Mouse (Mus musculus) midbrain, embryonic 12.5 days (tissue): ENCODE results near the gene Pitpnm2. TPM values are rescaled to one million over a fixed set of nuclear protein-coding genes. Genes with fewer than 3 reads are reported as not detected.

Experiments used
- ATAC-seq: fragments of 200-750 bp; cut with Nextera tagmentation; 2 replicates; pipeline ENCODE4 v1.8.0; 2017; ENCODE audit warnings: low read depth, moderate TSS enrichment, moderate library complexity; ENCODE audit not compliant: low FRiP score
- H3K27ac ChIP-seq: fragments of 300-500 bp; sonication (generic); replicated peaks from 2 replicates; pipeline ENCODE4 v1.5.1; 2016; ENCODE audit warnings: mild to moderate bottlenecking
- H3K27me3 ChIP-seq: fragments of 300-500 bp; sonication (generic); 2 replicates; pipeline ENCODE4 v1.6.1; 2016; ENCODE audit warnings: mild to moderate bottlenecking
- H3K36me3 ChIP-seq: fragments of 300-500 bp; sonication (generic); 2 replicates; pipeline ENCODE4 v1.6.1; 2016
- H3K4me1 ChIP-seq: fragments of 300-500 bp; sonication (generic); 2 replicates; pipeline ENCODE4 v1.6.1; 2016
- H3K4me2 ChIP-seq: fragments of 300-500 bp; sonication (generic); replicated peaks from 2 replicates; pipeline ENCODE4 v1.6.1; 2016; ENCODE audit warnings: mild to moderate bottlenecking, moderate library complexity
- H3K4me3 ChIP-seq: fragments of 300-500 bp; sonication (generic); 2 replicates; pipeline ENCODE4 v1.5.1; 2016; ENCODE audit warnings: mild to moderate bottlenecking
- H3K9ac ChIP-seq: fragments of 300-500 bp; sonication (generic); replicated peaks from 2 replicates; pipeline ENCODE4 v1.6.1; 2016; ENCODE audit warnings: mild to moderate bottlenecking, moderate library complexity
- H3K9me3 ChIP-seq: fragments of 300-500 bp; sonication (generic); 2 replicates; pipeline ENCODE4 v1.6.1; 2016; ENCODE audit warnings: mild to moderate bottlenecking
- WGBS: fragments of 180-500 bp; shearing (Covaris S2); methylation state at CpG from one replicate; pipeline ENCODE4 v1.1.7; 2016; 5-methylcytosine and 5-hydroxymethylcytosine counted together
- polyA plus RNA-seq: library from polyadenylated mRNA; unstranded; fragments of >200 nt; fragmentation: Nextera tagmentation; extraction: Ambion mirVana; gene quantifications from 2 replicates; pipeline ENCODE4 v1.2.1, GENCODE M21; 2016

Pitpnm2 gene
- polyA plus RNA-seq, 1 experiment from 2014 or later: 7.2 TPM

GRCm38 (mm10) chr5:124244449-124244848 lies 5.1 kb downstream of the Pitpnm2 start:
- WGBS: 98% methylated on average over 8 of the region's 8 CpGs

GRCm38 (mm10) chr5:124243236-124243901 lies 6.2 kb downstream of the Pitpnm2 start:
- peaks cover 38% of the 10 kb centered on the region for H3K4me1 ChIP-seq
- H3K27me3 ChIP-seq: peaks cover 8% of the 10 kb centered on the region
- no peak overlapping the region for H3K9ac ChIP-seq
- WGBS: 88% methylated on average over 9 of the region's 9 CpGs
- no peak overlapping the region for H3K27ac ChIP-seq
- ATAC-seq: no peak
- no peaks in the 10 kb centered on the region for H3K36me3 ChIP-seq
- no peak overlapping the region for H3K4me3 ChIP-seq
- no peak overlapping the region for H3K4me2 ChIP-seq
- H3K9me3 ChIP-seq: no peaks in the 10 kb centered on the region

More at GRCm38 (mm10) chr5:124244449-124244848, 5.1 kb downstream of the Pitpnm2 start:
- Histone ChIP-seq H3K36me3 (no peaks in the 10 kb centered on the region), H3K4me1 (peaks cover 44% of the 10 kb centered on the region), H3K9ac (no peak overlapping the region), H3K9me3 (no peaks in the 10 kb centered on the region), H3K4me2 (no peak overlapping the region), H3K27ac (no peak overlapping the region), H3K27me3 (peaks cover 15% of the 10 kb centered on the region), H3K4me3 (no peak overlapping the region)
- no peak for ATAC-seq

GRCm38 (mm10) chr5:124241686-124242444 lies 7.7 kb downstream of the Pitpnm2 start:
- Histone ChIP-seq H3K4me1 (peaks cover 27% of the 10 kb centered on the region), H3K4me2 (0 out of 2 replicates have a peak overlapping the region, but pooled peaks have one; percentile 13), H3K27ac (peak overlapping the region; percentile 50), H3K36me3 (no peaks in the 10 kb centered on the region), H3K4me3 (no peak overlapping the region), H3K9me3 (no peaks in the 10 kb centered on the region), H3K27me3 (no peaks in the 10 kb centered on the region), H3K9ac (no peak overlapping the region)
- ATAC-seq: no peak
- WGBS: 50% methylated on average over 10 of the region's 10 CpGs

- Histone ChIP-seq H3K27ac (peak overlapping the region; percentile 50), H3K9me3 (no peaks in the 10 kb centered on the region), H3K36me3 (no peaks in the 10 kb centered on the region), H3K9ac (no peak overlapping the region), H3K4me1 (peaks cover 27% of the 10 kb centered on the region), H3K4me3 (no peak overlapping the region), H3K4me2 (0 out of 2 replicates have a peak overlapping the region, but pooled peaks have one; percentile 13), H3K27me3 (no peaks in the 10 kb centered on the region)
- ATAC-seq: no peak
- WGBS: 45% methylated on average over 22 of the region's 22 CpGs
Observed at GRCm38 (mm10) chr5:124240841-124241685, 8.5 kb downstream of the Pitpnm2 start.

GRCm38 (mm10) chr5:124236180-124236579 lies 13.4 kb downstream of the Pitpnm2 start:
- Histone ChIP-seq H3K4me3 (no peak overlapping the region), H3K4me1 (peaks cover 18% of the 10 kb centered on the region), H3K27ac (no peak overlapping the region), H3K9ac (no peak overlapping the region), H3K4me2 (no peak overlapping the region), H3K36me3 (no peaks in the 10 kb centered on the region), H3K9me3 (no peaks in the 10 kb centered on the region), H3K27me3 (no peaks in the 10 kb centered on the region)
- 88% methylated on average over 4 of the region's 4 CpGs for WGBS
- no peak for ATAC-seq

- H3K27me3 ChIP-seq: no peaks in the 10 kb centered on the region
- WGBS: 89% methylated on average over 6 of the region's 6 CpGs
- no peak overlapping the region for H3K27ac ChIP-seq
- no peak for ATAC-seq
- no peaks in the 10 kb centered on the region for H3K36me3 ChIP-seq
- H3K4me2 ChIP-seq: no peak overlapping the region
- H3K9ac ChIP-seq: no peak overlapping the region
- no peaks in the 10 kb centered on the region for H3K9me3 ChIP-seq
- H3K4me1 ChIP-seq: peaks cover 10% of the 10 kb centered on the region
- H3K4me3 ChIP-seq: no peak overlapping the region
Observed at GRCm38 (mm10) chr5:124234778-124235177, 14.8 kb downstream of the Pitpnm2 start.

- 67% methylated on average over 12 of the region's 12 CpGs for WGBS
- Histone ChIP-seq H3K4me1 (peaks cover 10% of the 10 kb centered on the region), H3K4me3 (no peak overlapping the region), H3K36me3 (no peaks in the 10 kb centered on the region), H3K27ac (no peak overlapping the region), H3K9ac (no peak overlapping the region), H3K27me3 (no peaks in the 10 kb centered on the region), H3K4me2 (no peak overlapping the region), H3K9me3 (no peaks in the 10 kb centered on the region)
- no peak for ATAC-seq
Observed at GRCm38 (mm10) chr5:124233874-124234661, 15.5 kb downstream of the Pitpnm2 start.

GRCm38 (mm10) chr5:124233144-124233465 lies 16.5 kb downstream of the Pitpnm2 start:
- H3K27ac ChIP-seq: no peak overlapping the region
- peaks cover 10% of the 10 kb centered on the region for H3K4me1 ChIP-seq
- no peak overlapping the region for H3K4me2 ChIP-seq
- H3K4me3 ChIP-seq: no peak overlapping the region
- no peak for ATAC-seq
- H3K36me3 ChIP-seq: no peaks in the 10 kb centered on the region
- no peak overlapping the region for H3K9ac ChIP-seq
- no peaks in the 10 kb centered on the region for H3K9me3 ChIP-seq
- H3K27me3 ChIP-seq: no peaks in the 10 kb centered on the region
- 88% methylated on average over 8 of the region's 8 CpGs for WGBS

- no peak overlapping the region for H3K4me2 ChIP-seq
- no peak for ATAC-seq
- H3K9me3 ChIP-seq: no peaks in the 10 kb centered on the region
- H3K9ac ChIP-seq: no peak overlapping the region
- H3K4me3 ChIP-seq: no peak overlapping the region
- H3K27me3 ChIP-seq: no peaks in the 10 kb centered on the region
- H3K4me1 ChIP-seq: peaks cover 10% of the 10 kb centered on the region
- H3K36me3 ChIP-seq: no peaks in the 10 kb centered on the region
- no peak overlapping the region for H3K27ac ChIP-seq
- WGBS: 74% methylated on average over 18 of the region's 18 CpGs
Observed at GRCm38 (mm10) chr5:124232360-124233143, 17.0 kb downstream of the Pitpnm2 start.

GRCm38 (mm10) chr5:124230461-124230860 lies 19.1 kb downstream of the Pitpnm2 start:
- WGBS: 87% methylated on average over 9 of the region's 9 CpGs
- H3K4me1 ChIP-seq: peaks cover 20% of the 10 kb centered on the region

GRCm38 (mm10) chr5:124227193-124227592 lies 22.4 kb downstream of the Pitpnm2 start:
- no peak for ATAC-seq

More at GRCm38 (mm10) chr5:124230461-124230860, 19.1 kb downstream of the Pitpnm2 start:
- Histone ChIP-seq H3K4me2 (no peak overlapping the region), H3K27me3 (no peaks in the 10 kb centered on the region), H3K36me3 (no peaks in the 10 kb centered on the region), H3K4me3 (no peak overlapping the region), H3K9ac (no peak overlapping the region), H3K9me3 (no peaks in the 10 kb centered on the region), H3K27ac (no peak overlapping the region)
- ATAC-seq: no peak

More at GRCm38 (mm10) chr5:124227193-124227592, 22.4 kb downstream of the Pitpnm2 start:
- no peak overlapping the region for H3K4me3 ChIP-seq
- no peak overlapping the region for H3K4me2 ChIP-seq
- 54% methylated on average over 6 of the region's 6 CpGs for WGBS
- H3K27ac ChIP-seq: no peak overlapping the region
- H3K9ac ChIP-seq: no peak overlapping the region
- no peaks in the 10 kb centered on the region for H3K9me3 ChIP-seq
- no peaks in the 10 kb centered on the region for H3K27me3 ChIP-seq
- peaks cover 14% of the 10 kb centered on the region for H3K4me1 ChIP-seq
- no peaks in the 10 kb centered on the region for H3K36me3 ChIP-seq
